Comparison of ENCODE assay signal across 8 mouse cellular contexts in the genomic region with DNA sequence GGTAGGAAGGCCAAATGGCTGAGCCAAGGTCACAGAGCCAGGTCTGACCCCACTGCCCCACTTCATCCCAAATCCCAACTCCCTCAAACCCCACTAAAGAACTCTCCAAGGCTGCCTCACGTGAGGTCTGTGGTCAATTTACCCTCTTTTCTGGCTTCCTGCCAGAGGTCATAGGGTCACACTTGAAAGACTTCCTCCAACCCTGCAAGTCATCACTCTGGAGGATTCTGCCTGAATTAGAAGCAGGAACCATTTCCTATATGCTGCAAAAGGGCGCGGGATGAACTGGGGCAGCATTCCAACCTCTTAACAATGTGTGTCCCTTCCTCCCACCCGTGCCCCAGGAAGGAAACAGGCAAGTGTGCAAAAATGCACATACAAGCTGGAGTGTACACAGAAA. TPM values are rescaled to one million over a fixed set of nuclear protein-coding genes. Genes with fewer than 3 reads are reported as not detected.
DNase-seq lines count a peak whose midpoint lies in the region; ATAC-seq lines count a peak whose summit lies in the region.

No protein-coding gene starts in this region.

- no peak overlapping the region for H3K9ac ChIP-seq in midbrain, embryonic 16.5 days (ENCODE audit: low read depth, low read length)
- no peak overlapping the region for H3K9ac ChIP-seq in lung, embryonic 15.5 days

- intact Hi-C loops in heart, postnatal 36 days (cut with DNase I) = no loop called here

- DNase-seq in midbrain, embryonic 10.5 days (ENCODE audit: low spot score) = peak; percentile 50
- peak; percentile 82 for DNase-seq in embryonic facial prominence, embryonic 10.5 days (ENCODE audit: low spot score)
- DNase-seq in heart, postnatal 36 days = peak; percentile 56 to 65
- no peak for DNase-seq in left cerebral cortex, adult 18-20 months (ENCODE audit: low spot score in 2 of 2)
- DNase-seq in urinary bladder, adult 2 months (ENCODE audit: low spot score) = no peak
- DNase-seq in right cerebral cortex, postnatal 25 days = no peak

- peak overlapping the region; percentile 71 for H3K27ac ChIP-seq in midbrain, embryonic 10.5 days (replicated peaks)
- no peak overlapping the region for H3K27ac ChIP-seq in midbrain, embryonic 16.5 days (ENCODE audit: low read length)
- peak overlapping the region; percentile 89 for H3K27ac ChIP-seq in embryonic facial prominence, embryonic 10.5 days (replicated peaks)
- peak overlapping the region; percentile 75 for H3K27ac ChIP-seq in lung, embryonic 15.5 days

- H3K4me3 ChIP-seq in midbrain, embryonic 10.5 days = no peak overlapping the region
- no peak overlapping the region for H3K4me3 ChIP-seq in midbrain, embryonic 16.5 days (ENCODE audit: low read depth, low read length)
- H3K4me3 ChIP-seq in embryonic facial prominence, embryonic 10.5 days = peak overlapping the region; percentile 32; the same call in 1 of the 2 replicates
- no peak overlapping the region for H3K4me3 ChIP-seq in lung, embryonic 15.5 days

- H3K4me2 ChIP-seq in midbrain, embryonic 16.5 days (ENCODE audit: low read length) = no peak overlapping the region
- no peak overlapping the region for H3K4me2 ChIP-seq in lung, embryonic 15.5 days

- peaks cover 23% of the 10 kb centered on the region for H3K4me1 ChIP-seq in midbrain, embryonic 10.5 days
- no peaks in the 10 kb centered on the region for H3K4me1 ChIP-seq in midbrain, embryonic 16.5 days (ENCODE audit: control insufficient read depth, insufficient read depth, low read length)
- peaks cover 41% of the 10 kb centered on the region for H3K4me1 ChIP-seq in embryonic facial prominence, embryonic 10.5 days
- H3K4me1 ChIP-seq in lung, embryonic 15.5 days = peaks cover 34% of the 10 kb centered on the region

- no peak for ATAC-seq in midbrain, embryonic 16.5 days
- 0 out of 2 replicates have a peak, but pooled peaks have one; percentile 5 for ATAC-seq in lung, embryonic 15.5 days (ENCODE audit: borderline replicate concordance, extremely low read depth, low FRiP score, low TSS enrichment)

- H3K9me3 ChIP-seq in midbrain, embryonic 10.5 days (replicated peaks) = peaks cover 5% of the 10 kb centered on the region; the same call in 1 of the 2 replicates
- no peaks in the 10 kb centered on the region for H3K9me3 ChIP-seq in midbrain, embryonic 16.5 days (replicated peaks; ENCODE audit: control insufficient read depth, low read length, poor library complexity, severe bottlenecking)
- peaks cover 5% of the 10 kb centered on the region; the same call in 1 of the 2 replicates for H3K9me3 ChIP-seq in embryonic facial prominence, embryonic 10.5 days
- no peaks in the 10 kb centered on the region for H3K9me3 ChIP-seq in lung, embryonic 15.5 days

- H3K36me3 ChIP-seq in midbrain, embryonic 10.5 days = no peaks in the 10 kb centered on the region
- no peaks in the 10 kb centered on the region for H3K36me3 ChIP-seq in midbrain, embryonic 16.5 days (ENCODE audit: control insufficient read depth, insufficient read depth, low read length)
- peaks cover 3% of the 10 kb centered on the region; the same call in 1 of the 2 replicates for H3K36me3 ChIP-seq in embryonic facial prominence, embryonic 10.5 days (replicated peaks)
- H3K36me3 ChIP-seq in lung, embryonic 15.5 days = no peaks in the 10 kb centered on the region

- WGBS in midbrain, embryonic 10.5 days = 38% methylated on average over 4 of the region's 4 CpGs
- WGBS in midbrain, embryonic 16.5 days = 48% methylated on average over 4 of the region's 4 CpGs
- 23% methylated on average over 4 of the region's 4 CpGs for WGBS in embryonic facial prominence, embryonic 10.5 days
- WGBS in lung, embryonic 15.5 days = 13% methylated on average over 4 of the region's 4 CpGs

- H3K27me3 ChIP-seq in midbrain, embryonic 10.5 days (ENCODE audit: low read depth, poor library complexity, severe bottlenecking) = no peaks in the 10 kb centered on the region
- H3K27me3 ChIP-seq in midbrain, embryonic 16.5 days (ENCODE audit: control insufficient read depth, insufficient read depth, low read depth, low read length) = no peaks in the 10 kb centered on the region
- no peaks in the 10 kb centered on the region for H3K27me3 ChIP-seq in embryonic facial prominence, embryonic 10.5 days (replicated peaks; ENCODE audit: low read depth, poor library complexity, severe bottlenecking)
- H3K27me3 ChIP-seq in lung, embryonic 15.5 days = no peaks in the 10 kb centered on the region

RNA-seq across cellular contexts. Expression of a gene that starts 25.8 kb away (rescaled TPM):
- polyA plus RNA-seq in midbrain, embryonic 10.5 days (2016; fragmentation: Nextera tagmentation; extraction: Ambion mirVana) = 6.8 and 7.9 TPM in 2 replicates
- polyA plus RNA-seq in midbrain, embryonic 16.5 days (2015; fragmentation: Nextera tagmentation; extraction: Ambion mirVana) = 5.0 and 5.9 TPM in 2 replicates
- polyA plus RNA-seq in embryonic facial prominence, embryonic 10.5 days (2016; fragmentation: Nextera tagmentation; extraction: Ambion mirVana) = 11.8 and 12.3 TPM in 2 replicates
- total RNA-seq in heart, postnatal 36 days (2021) = 10 to 100 TPM in 1 of 2 experiments, 1 to 10 TPM in 1; 8.9 to 10.6 TPM
- 12.3 and 12.6 TPM in 2 replicates for polyA plus RNA-seq in lung, embryonic 15.5 days (2015; fragmentation: Nextera tagmentation; extraction: Ambion mirVana)
- 10 to 100 TPM; 67.3 to 68.4 TPM for total RNA-seq in left cerebral cortex, adult 18-20 months (2021)
- polyA plus RNA-seq in urinary bladder, adult 2 months (2012; rRNA removed) = 17.1 and 25.9 TPM in 2 replicates

RNA-seq across cellular contexts. Expression of a gene that starts 58.0 kb away (rescaled TPM):
- polyA plus RNA-seq in midbrain, embryonic 10.5 days (2016; fragmentation: Nextera tagmentation; extraction: Ambion mirVana) = 29.2 and 35.7 TPM in 2 replicates
- polyA plus RNA-seq in midbrain, embryonic 16.5 days (2015; fragmentation: Nextera tagmentation; extraction: Ambion mirVana) = 55.1 and 60.1 TPM in 2 replicates
- polyA plus RNA-seq in embryonic facial prominence, embryonic 10.5 days (2016; fragmentation: Nextera tagmentation; extraction: Ambion mirVana) = 29.8 and 31.8 TPM in 2 replicates
- total RNA-seq in heart, postnatal 36 days (2021) = 10 to 100 TPM in 1 of 2 experiments, 1 to 10 TPM in 1; 4.8 to 12.4 TPM
- polyA plus RNA-seq in lung, embryonic 15.5 days (2015; fragmentation: Nextera tagmentation; extraction: Ambion mirVana) = 19.6 and 21.5 TPM in 2 replicates
- total RNA-seq in left cerebral cortex, adult 18-20 months (2021) = 10 to 100 TPM; 67.5 to 72.1 TPM
- 14.7 and 18.8 TPM in 2 replicates for polyA plus RNA-seq in urinary bladder, adult 2 months (2012; rRNA removed)

RNA-seq across cellular contexts. Expression of a gene that starts 59.0 kb away (rescaled TPM):
- polyA plus RNA-seq in midbrain, embryonic 10.5 days (2016; fragmentation: Nextera tagmentation; extraction: Ambion mirVana) = 5.9 and 6.4 TPM in 2 replicates
- 5.3 and 5.5 TPM in 2 replicates for polyA plus RNA-seq in midbrain, embryonic 16.5 days (2015; fragmentation: Nextera tagmentation; extraction: Ambion mirVana)
- polyA plus RNA-seq in embryonic facial prominence, embryonic 10.5 days (2016; fragmentation: Nextera tagmentation; extraction: Ambion mirVana) = 6.4 and 6.8 TPM in 2 replicates
- 1 to 10 TPM; 3.1 to 3.8 TPM for total RNA-seq in heart, postnatal 36 days (2021)
- polyA plus RNA-seq in lung, embryonic 15.5 days (2015; fragmentation: Nextera tagmentation; extraction: Ambion mirVana) = 6.6 and 7.1 TPM in 2 replicates
- total RNA-seq in left cerebral cortex, adult 18-20 months (2021) = 1 to 10 TPM; 3.7 to 4.6 TPM
- polyA plus RNA-seq in urinary bladder, adult 2 months (2012; rRNA removed) = 4.5 and 4.7 TPM in 2 replicates

Comparison
In these comparisons a context has a peak if more than half of its experiments do, and no peak if none do; other contexts are left out.
1. DNase-seq: peak in midbrain, embryonic 10.5 days (single experiment), embryonic facial prominence, embryonic 10.5 days (single experiment) and heart, postnatal 36 days (2 of 2); none in left cerebral cortex, adult 18-20 months (0 of 2), urinary bladder, adult 2 months (single experiment) and right cerebral cortex, postnatal 25 days (single experiment).